Mouse (Mus musculus): ENCODE results near the gene Slc3a2.
A peak's percentile ranks its signal among the peaks of the same experiment; 100 is the strongest.

Gene Slc3a2

GRCm38 (mm10) chr19:8662337-8662736 is 60.8 kb downstream of the Slc3a2 start:
- DNase-seq (ENCODE audit: low spot score in 2 of 2), result peak in 1 of 2 experiments; percentile 53

DNA sequence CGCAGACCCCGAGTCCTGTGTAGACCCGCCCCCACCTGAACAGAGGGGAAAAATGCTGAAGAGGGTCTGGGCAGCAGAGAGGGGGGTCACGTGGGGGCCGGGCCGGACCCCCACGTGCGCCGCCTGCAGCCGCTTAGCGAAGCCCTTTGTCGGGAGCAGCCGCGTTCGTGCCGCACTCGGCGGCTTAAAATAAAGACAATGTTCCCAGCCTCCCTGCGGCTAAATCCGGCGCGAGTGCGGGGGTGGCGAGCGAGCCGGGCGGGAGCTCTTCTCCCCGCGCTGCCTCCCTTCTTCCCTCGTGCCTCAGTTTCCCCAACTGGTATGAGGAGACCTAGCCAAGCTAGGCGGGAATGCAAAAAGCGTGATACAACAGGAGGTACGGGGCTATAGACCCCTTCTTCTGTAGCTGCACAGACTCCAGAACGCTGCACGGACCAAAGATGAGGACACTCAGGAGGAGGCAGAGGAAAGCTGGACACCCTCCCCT is 61.3 kb downstream of the Slc3a2 start:
- DNase-seq (ENCODE audit: low spot score in 2 of 2), result peak in 1 of 2 experiments; percentile 36
